Mouse (Mus musculus): ENCODE measurements around the gene Bglap2. TPM values are rescaled to one million over a fixed set of nuclear protein-coding genes. Genes with fewer than 3 reads are reported as not detected.

The Bglap2 gene
- polyA plus RNA-seq, 1 experiment from 2014 or later: not detected

DNA sequence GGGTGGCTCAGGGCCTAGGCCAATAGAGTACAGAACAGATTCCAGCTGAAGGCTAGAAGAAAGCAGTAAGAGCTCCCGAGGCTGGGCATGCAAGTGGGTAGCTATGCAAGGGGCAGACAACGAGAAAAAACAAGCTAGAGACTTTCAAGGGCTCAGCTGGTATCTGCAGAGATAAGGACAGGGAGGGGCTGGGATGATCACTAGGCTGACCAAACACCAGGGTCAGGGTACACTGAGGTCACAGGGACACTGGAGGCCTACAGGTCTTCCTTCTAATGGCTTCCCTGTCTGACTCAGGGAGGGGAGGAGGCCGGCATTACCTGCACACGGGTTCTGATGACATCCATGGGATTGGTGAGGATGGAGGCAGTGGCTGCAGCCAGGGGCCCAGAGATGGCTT is 37.2 kb upstream of the Bglap2 start:
- H3K9me3 ChIP-seq (ENCODE audit: control insufficient read depth, low read length): no peaks in the 10 kb centered on the region
- H3K4me2 ChIP-seq (ENCODE audit: low read length): no peak overlapping the region
- ATAC-seq (replicated peaks; ENCODE audit: low FRiP score, low TSS enrichment, low read depth) (no peak), DNase-seq (ENCODE audit: low spot score) (no peak)
- no peak overlapping the region for H3K27ac ChIP-seq (ENCODE audit: low read depth)
- no peak overlapping the region for H3K4me3 ChIP-seq (ENCODE audit: low read depth, low read length)
- H3K27me3 ChIP-seq (replicated peaks; ENCODE audit: control insufficient read depth, insufficient read depth, low read length): no peaks in the 10 kb centered on the region
- peaks cover 3% of the 10 kb centered on the region for H3K4me1 ChIP-seq (replicated peaks; ENCODE audit: control insufficient read depth, insufficient read depth, low read length)
- H3K9ac ChIP-seq (ENCODE audit: low read length): no peak overlapping the region
- H3K36me3 ChIP-seq (ENCODE audit: control insufficient read depth, insufficient read depth, low read length): peaks cover 87% of the 10 kb centered on the region
- WGBS: 56% methylated on average over 4 of the region's 4 CpGs

DNA sequence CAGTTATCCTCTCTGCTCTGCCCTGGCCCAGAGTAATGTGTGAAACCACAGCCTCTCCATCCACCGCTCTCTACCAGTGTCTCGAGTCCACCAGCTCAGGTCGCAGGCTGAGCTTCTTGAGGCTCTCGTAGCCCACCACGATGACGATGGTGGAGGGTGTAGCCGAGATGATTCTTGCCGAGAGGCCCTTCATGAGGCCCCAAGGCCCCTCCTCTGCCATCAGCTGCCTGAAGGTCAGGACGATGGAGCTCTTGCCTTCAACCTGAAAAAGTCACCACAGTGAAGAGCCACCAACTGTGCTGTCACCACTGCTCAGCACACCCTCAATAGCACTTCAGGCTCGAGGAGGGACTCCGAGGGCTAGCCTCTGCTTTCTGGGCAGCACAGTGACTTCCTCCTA is 34.1 kb upstream of the Bglap2 start:
- H3K9ac ChIP-seq (ENCODE audit: low read length): no peak overlapping the region
- H3K36me3 ChIP-seq (ENCODE audit: control insufficient read depth, insufficient read depth, low read length): peaks cover 57% of the 10 kb centered on the region
- ATAC-seq (replicated peaks; ENCODE audit: low FRiP score, low TSS enrichment, low read depth): no peak
- WGBS: 86% methylated on average over 11 of the region's 11 CpGs
- no peak overlapping the region for H3K4me2 ChIP-seq (ENCODE audit: low read length)
- H3K27me3 ChIP-seq (replicated peaks; ENCODE audit: control insufficient read depth, insufficient read depth, low read length): no peaks in the 10 kb centered on the region
- peaks cover 17% of the 10 kb centered on the region for H3K4me1 ChIP-seq (replicated peaks; ENCODE audit: control insufficient read depth, insufficient read depth, low read length)
- no peak for DNase-seq (ENCODE audit: low spot score)
- no peak overlapping the region for H3K4me3 ChIP-seq (ENCODE audit: low read depth, low read length)
- no peak overlapping the region for H3K27ac ChIP-seq (ENCODE audit: low read depth)
- no peaks in the 10 kb centered on the region for H3K9me3 ChIP-seq (ENCODE audit: control insufficient read depth, low read length)

DNA sequence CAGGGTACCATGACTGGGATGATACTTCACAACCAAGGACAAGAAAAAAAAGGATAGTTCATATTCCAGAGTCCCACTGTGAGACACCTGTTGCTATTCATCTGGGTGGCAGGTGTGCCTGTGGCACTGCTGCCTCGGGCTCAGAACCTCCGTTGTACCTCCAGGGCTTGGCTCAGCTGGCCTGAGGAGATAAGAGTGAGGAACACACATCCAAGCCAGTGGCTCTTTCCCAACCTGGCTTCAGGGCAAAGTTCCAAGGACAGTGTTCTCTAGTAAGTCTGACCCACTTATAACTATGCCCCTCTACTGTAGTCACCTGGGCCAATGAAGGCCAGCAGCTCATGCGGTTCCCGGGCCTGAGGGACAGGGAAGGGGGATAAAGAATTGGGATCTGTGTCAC is 33.2 kb upstream of the Bglap2 start:
- 91% methylated on average over 4 of the region's 4 CpGs for WGBS
- no peak overlapping the region for H3K4me3 ChIP-seq (ENCODE audit: low read depth, low read length)
- ATAC-seq (replicated peaks; ENCODE audit: low FRiP score, low TSS enrichment, low read depth) (no peak), DNase-seq (ENCODE audit: low spot score) (no peak)
- H3K9me3 ChIP-seq (ENCODE audit: control insufficient read depth, low read length): no peaks in the 10 kb centered on the region
- H3K4me1 ChIP-seq (replicated peaks; ENCODE audit: control insufficient read depth, insufficient read depth, low read length): peaks cover 22% of the 10 kb centered on the region
- no peak overlapping the region for H3K27ac ChIP-seq (ENCODE audit: low read depth)
- no peak overlapping the region for H3K4me2 ChIP-seq (ENCODE audit: low read length)
- no peaks in the 10 kb centered on the region for H3K27me3 ChIP-seq (replicated peaks; ENCODE audit: control insufficient read depth, insufficient read depth, low read length)
- no peak overlapping the region for H3K9ac ChIP-seq (ENCODE audit: low read length)
- peaks cover 49% of the 10 kb centered on the region for H3K36me3 ChIP-seq (ENCODE audit: control insufficient read depth, insufficient read depth, low read length)

DNA sequence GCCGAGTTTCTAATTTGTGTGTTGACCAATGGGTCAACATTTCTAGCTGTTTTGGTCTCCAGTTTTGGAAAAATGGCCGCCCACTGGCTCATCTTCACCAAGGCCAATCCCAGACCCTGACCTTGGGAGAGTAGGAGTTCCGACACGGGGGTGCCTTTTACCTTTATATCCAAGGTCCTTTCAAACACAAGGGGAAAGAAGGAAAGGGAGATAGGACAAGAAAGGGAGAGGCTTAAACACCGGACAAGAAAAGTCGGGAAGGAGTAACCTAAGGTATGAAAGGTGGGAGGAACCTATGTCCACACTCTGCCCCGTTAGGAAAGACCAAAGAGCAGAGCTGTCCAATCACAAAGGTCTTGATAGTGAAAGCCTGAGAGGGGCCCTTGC is 32.1 kb upstream of the Bglap2 start:
- Histone ChIP-seq H3K27me3 (replicated peaks; ENCODE audit: control insufficient read depth, insufficient read depth, low read length) (no peaks in the 10 kb centered on the region), H3K36me3 (ENCODE audit: control insufficient read depth, insufficient read depth, low read length) (peaks cover 39% of the 10 kb centered on the region), H3K4me2 (ENCODE audit: low read length) (peak overlapping the region; percentile 66), H3K9ac (ENCODE audit: low read length) (peak overlapping the region; percentile 89), H3K9me3 (ENCODE audit: control insufficient read depth, low read length) (no peaks in the 10 kb centered on the region), H3K4me1 (replicated peaks; ENCODE audit: control insufficient read depth, insufficient read depth, low read length) (peaks cover 22% of the 10 kb centered on the region), H3K4me3 (ENCODE audit: low read depth, low read length) (peak overlapping the region; percentile 76), H3K27ac (ENCODE audit: low read depth) (peak overlapping the region; percentile 94)
- WGBS: 10% methylated on average over 7 of the region's 7 CpGs
- no peak for DNase-seq (ENCODE audit: low spot score)
- ATAC-seq (replicated peaks; ENCODE audit: low FRiP score, low TSS enrichment, low read depth): no peak

DNA sequence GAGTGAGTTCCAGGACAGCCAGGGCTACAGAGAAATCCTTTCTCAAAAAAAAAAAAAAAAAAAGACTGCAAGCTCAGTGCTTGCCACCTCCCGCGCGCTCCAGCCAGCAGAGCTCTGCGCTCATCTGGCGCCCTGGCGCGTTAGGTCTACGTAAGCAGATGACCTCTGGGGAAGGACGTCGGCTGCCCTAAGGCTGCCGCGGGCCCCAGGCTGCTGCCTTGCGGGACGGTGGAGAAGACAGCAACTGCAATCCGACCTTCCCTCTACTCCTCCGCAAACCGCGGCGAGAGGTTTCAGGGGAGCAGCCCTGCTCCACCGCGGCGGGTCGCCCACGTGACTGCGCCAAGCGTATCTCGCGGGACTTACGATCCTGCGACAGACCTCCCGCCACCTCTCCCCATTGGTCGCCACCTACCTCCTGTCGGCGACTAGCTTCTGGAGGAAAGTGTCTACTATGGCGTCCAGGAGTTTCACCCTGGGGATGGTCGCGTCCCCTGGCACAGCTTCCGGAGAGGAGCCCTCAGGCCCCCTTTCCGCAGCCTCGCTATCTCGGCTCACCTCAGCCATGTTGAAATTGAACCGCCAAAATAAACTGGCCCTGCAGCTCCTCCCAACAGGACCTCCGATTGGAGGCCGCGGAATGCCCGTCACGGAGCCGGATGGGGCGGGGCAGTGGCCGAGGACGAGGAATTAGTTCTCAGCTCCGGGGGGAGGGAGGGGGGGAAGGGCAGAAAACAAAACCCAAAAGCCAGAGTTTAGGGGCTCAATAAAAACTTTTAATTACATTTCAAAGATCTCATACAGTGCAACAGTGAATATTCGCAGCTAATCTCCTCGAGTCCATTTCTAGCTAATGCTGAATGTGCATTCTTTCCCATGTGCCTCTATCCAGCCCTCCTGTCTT is 31.5 kb upstream of the Bglap2 start, which contains the start of gene Pmf1:
Pmf1 (minus strand) TSS at position 591 of the 904 bp plus-strand sequence.
- H3K27ac ChIP-seq (ENCODE audit: low read depth): peak within 1 kb of the TSS; percentile 94
- peak within 1 kb of the TSS; percentile 89 for H3K9ac ChIP-seq (ENCODE audit: low read length)
- H3K4me1 ChIP-seq (replicated peaks; ENCODE audit: control insufficient read depth, insufficient read depth, low read length): peaks cover 22% of the 10 kb centered on the region
- DNase-seq (ENCODE audit: low spot score): peak; percentile 96
- peaks cover 33% of the 10 kb centered on the region for H3K36me3 ChIP-seq (ENCODE audit: control insufficient read depth, insufficient read depth, low read length)
- peak within 1 kb of the TSS; percentile 66 for H3K4me2 ChIP-seq (ENCODE audit: low read length)
- no peaks in the 10 kb centered on the region for H3K27me3 ChIP-seq (replicated peaks; ENCODE audit: control insufficient read depth, insufficient read depth, low read length)
- H3K4me3 ChIP-seq (ENCODE audit: low read depth, low read length): peak within 1 kb of the TSS; percentile 76
- ATAC-seq (replicated peaks; ENCODE audit: low FRiP score, low TSS enrichment, low read depth): peak; percentile 95
- H3K9me3 ChIP-seq (ENCODE audit: control insufficient read depth, low read length): no peaks in the 10 kb centered on the region
- under 1% methylated on average over 54 of the region's 54 CpGs for WGBS

DNA sequence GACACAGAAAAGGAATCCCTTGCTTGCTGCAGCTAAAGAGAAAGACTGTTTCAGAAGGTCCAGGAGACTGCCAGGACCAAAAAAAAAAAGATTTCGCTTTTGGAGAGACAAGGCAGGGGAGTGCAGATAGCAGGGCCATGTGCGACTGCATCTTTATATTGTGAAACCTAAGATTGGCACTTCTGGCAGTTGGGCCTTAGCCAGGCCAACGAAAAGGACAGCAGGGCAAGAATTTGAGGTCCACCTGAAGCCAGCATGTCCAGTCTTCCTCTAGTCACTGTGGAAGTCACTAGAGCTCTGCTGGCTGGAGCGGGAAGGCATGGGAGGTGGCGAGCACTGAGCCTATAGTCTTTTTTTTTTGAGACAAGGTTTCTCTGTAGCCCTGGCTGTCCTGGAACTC is 30.5 kb upstream of the Bglap2 start:
- no peaks in the 10 kb centered on the region for H3K9me3 ChIP-seq (ENCODE audit: control insufficient read depth, low read length)
- WGBS: 61% methylated on average over 5 of the region's 5 CpGs
- peaks cover 29% of the 10 kb centered on the region for H3K36me3 ChIP-seq (ENCODE audit: control insufficient read depth, insufficient read depth, low read length)
- no peak for ATAC-seq (replicated peaks; ENCODE audit: low FRiP score, low TSS enrichment, low read depth)
- peak overlapping the region; percentile 89 for H3K9ac ChIP-seq (ENCODE audit: low read length)
- H3K27me3 ChIP-seq (replicated peaks; ENCODE audit: control insufficient read depth, insufficient read depth, low read length): no peaks in the 10 kb centered on the region
- H3K4me2 ChIP-seq (ENCODE audit: low read length): peak overlapping the region; percentile 66
- H3K4me1 ChIP-seq (replicated peaks; ENCODE audit: control insufficient read depth, insufficient read depth, low read length): peaks cover 22% of the 10 kb centered on the region
- no peak for DNase-seq (ENCODE audit: low spot score)
- peak overlapping the region; percentile 76 for H3K4me3 ChIP-seq (ENCODE audit: low read depth, low read length)
- H3K27ac ChIP-seq (ENCODE audit: low read depth): no peak overlapping the region

DNA sequence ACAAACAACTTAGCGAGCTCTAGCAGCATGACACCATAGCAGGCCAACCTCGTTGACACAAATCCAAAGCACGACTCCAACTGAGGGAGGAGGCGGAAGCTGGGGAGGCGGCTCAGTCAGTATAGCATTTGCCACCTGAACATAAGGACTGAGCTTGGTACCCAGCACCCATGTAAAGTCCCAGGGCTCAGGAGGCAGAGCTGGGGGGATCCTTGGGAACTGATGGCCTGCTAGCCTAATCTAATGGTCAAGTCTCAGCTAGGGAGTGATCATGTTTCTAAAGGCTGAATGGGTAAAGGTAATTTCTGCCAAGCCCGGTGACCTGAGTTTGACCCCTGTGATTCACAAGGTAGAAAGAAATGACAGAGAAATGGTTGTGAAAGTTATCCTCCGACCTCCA is 29.0 kb upstream of the Bglap2 start:
- ATAC-seq (replicated peaks; ENCODE audit: low FRiP score, low TSS enrichment, low read depth): no peak
- no peak overlapping the region for H3K9ac ChIP-seq (ENCODE audit: low read length)

DNA sequence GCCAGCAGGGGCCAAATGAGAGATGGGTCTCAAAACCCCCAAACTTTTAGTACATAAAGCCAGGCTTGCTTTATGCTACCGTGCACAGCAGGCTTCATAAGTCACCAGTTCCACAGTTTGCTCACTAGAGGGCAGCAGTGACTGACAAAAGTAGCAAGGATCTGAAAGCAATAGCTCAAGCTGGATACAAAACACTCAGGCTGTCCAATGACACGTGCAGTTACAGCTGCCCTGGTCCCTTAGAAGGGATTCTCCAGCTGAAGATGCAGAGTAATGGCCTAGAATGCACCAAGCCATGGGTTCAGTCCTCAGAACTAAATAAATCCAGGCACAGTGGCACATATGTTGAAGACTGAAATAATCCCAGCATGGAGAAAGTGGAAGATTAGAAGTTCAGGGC is 28.6 kb upstream of the Bglap2 start:
- no peak overlapping the region for H3K4me3 ChIP-seq (ENCODE audit: low read depth, low read length)
- no peaks in the 10 kb centered on the region for H3K9me3 ChIP-seq (ENCODE audit: control insufficient read depth, low read length)
- DNase-seq (ENCODE audit: low spot score): peak; percentile 74
- no peaks in the 10 kb centered on the region for H3K27me3 ChIP-seq (replicated peaks; ENCODE audit: control insufficient read depth, insufficient read depth, low read length)
- peaks cover 21% of the 10 kb centered on the region for H3K36me3 ChIP-seq (ENCODE audit: control insufficient read depth, insufficient read depth, low read length)
- H3K4me2 ChIP-seq (ENCODE audit: low read length): no peak overlapping the region
- no peak overlapping the region for H3K9ac ChIP-seq (ENCODE audit: low read length)
- 0% methylated on average over 2 of the region's 2 CpGs for WGBS
- ATAC-seq (replicated peaks; ENCODE audit: low FRiP score, low TSS enrichment, low read depth): no peak
- no peak overlapping the region for H3K27ac ChIP-seq (ENCODE audit: low read depth)
- H3K4me1 ChIP-seq (replicated peaks; ENCODE audit: control insufficient read depth, insufficient read depth, low read length): peaks cover 22% of the 10 kb centered on the region

More for the DNA sequence above, 29.0 kb upstream of the Bglap2 start:
- H3K27me3 ChIP-seq (replicated peaks; ENCODE audit: control insufficient read depth, insufficient read depth, low read length): no peaks in the 10 kb centered on the region
- no peak for DNase-seq (ENCODE audit: low spot score)
- peaks cover 22% of the 10 kb centered on the region for H3K4me1 ChIP-seq (replicated peaks; ENCODE audit: control insufficient read depth, insufficient read depth, low read length)
- peaks cover 25% of the 10 kb centered on the region for H3K36me3 ChIP-seq (ENCODE audit: control insufficient read depth, insufficient read depth, low read length)
- H3K27ac ChIP-seq (ENCODE audit: low read depth): no peak overlapping the region
- H3K4me3 ChIP-seq (ENCODE audit: low read depth, low read length): no peak overlapping the region
- 53% methylated on average over 7 of the region's 7 CpGs for WGBS
- no peaks in the 10 kb centered on the region for H3K9me3 ChIP-seq (ENCODE audit: control insufficient read depth, low read length)
- no peak overlapping the region for H3K4me2 ChIP-seq (ENCODE audit: low read length)

Data from intestine, embryonic 14.5 days (tissue).